Mouse (Mus musculus) kidney, postnatal 0 days (tissue): ENCODE data around the gene Cdc42se1. TPM values are rescaled to one million over a fixed set of nuclear protein-coding genes. Genes with fewer than 3 reads are reported as not detected.

Experiments used
- ATAC-seq: fragments of 200-750 bp; cut with Nextera tagmentation; replicated peaks from 2 replicates; pipeline ENCODE4 v1.8.0; 2017; ENCODE audit warnings: low read depth, moderate number of reproducible peaks, moderate TSS enrichment, moderate library complexity; ENCODE audit not compliant: low FRiP score
- DNase-seq: peaks from one replicate; pipeline ENCODE4 v3.0.0-alpha.2; 2016; ENCODE audit warnings: low spot score
- H3K27ac ChIP-seq: fragments of 300-500 bp; sonication (generic); 2 replicates; pipeline ENCODE4 v1.5.1; 2014; ENCODE audit warnings: mild to moderate bottlenecking
- H3K27me3 ChIP-seq: fragments of 300-500 bp; sonication (generic); 2 replicates; pipeline ENCODE4 v1.6.1; 2014; ENCODE audit warnings: low read length, mixed read lengths; ENCODE audit not compliant: insufficient read depth
- H3K36me3 ChIP-seq: fragments of 300-500 bp; sonication (generic); 2 replicates; pipeline ENCODE4 v1.6.1; 2014; ENCODE audit warnings: low read length, mixed read lengths; ENCODE audit not compliant: insufficient read depth
- H3K4me1 ChIP-seq: fragments of 300-500 bp; sonication (generic); replicated peaks from 2 replicates; pipeline ENCODE4 v1.6.1; 2014; ENCODE audit warnings: antibody characterized with exemption, low read length, mixed read lengths; ENCODE audit not compliant: insufficient read depth
- H3K4me2 ChIP-seq: fragments of 300-500 bp; sonication (generic); 2 replicates; pipeline ENCODE4 v1.6.1; 2014; ENCODE audit warnings: mild to moderate bottlenecking, low read length, moderate library complexity, mixed read lengths
- H3K4me3 ChIP-seq: fragments of 300-500 bp; sonication (generic); replicated peaks from 2 replicates; pipeline ENCODE4 v1.5.1; 2014; ENCODE audit warnings: low read depth, low read length
- H3K9ac ChIP-seq: fragments of 300-500 bp; sonication (generic); 2 replicates; pipeline ENCODE4 v1.6.1; 2014; ENCODE audit warnings: low read depth, low read length
- H3K9me3 ChIP-seq: fragments of 300-500 bp; sonication (generic); replicated peaks from 2 replicates; pipeline ENCODE4 v1.6.1; 2016; ENCODE audit warnings: low read length, inconsistent platforms, mixed read lengths
- CTCF ChIP-seq: IDR thresholded peaks from 2 replicates; pipeline ENCODE4 v1.5.1; 2016; ENCODE audit warnings: antibody characterized with exemption, low read depth, mild to moderate bottlenecking, moderate library complexity
- WGBS: fragments of 180-500 bp; shearing (Covaris S2); extraction: QIAGEN DNeasy Blood & Tissue Kit; methylation state at CpG from one replicate; pipeline ENCODE4 v1.1.7; 2014; 5-methylcytosine and 5-hydroxymethylcytosine counted together
- polyA plus RNA-seq: library from polyadenylated mRNA; unstranded; fragments of >200 nt; fragmentation: Nextera tagmentation; extraction: Ambion mirVana; gene quantifications from 2 replicates; pipeline ENCODE4 v1.2.1, GENCODE M21; 2015

Gene Cdc42se1
- 98.5 and 102 TPM in 2 replicates for polyA plus RNA-seq

GRCm38 (mm10) chr3:95228148-95228893, at the start of gene Cdc42se1:
Cdc42se1 (plus strand) TSS chr3:95228732.
- peak within 1 kb of the TSS; percentile 98 for H3K4me3 ChIP-seq
- peak within 1 kb of the TSS; percentile 96 for H3K9ac ChIP-seq
- under 1% methylated on average over 62 of the region's 64 CpGs for WGBS
- H3K9me3 ChIP-seq = no peaks in the 10 kb centered on the region
- DNase-seq (peak; percentile 92), ATAC-seq (peak; percentile 68)
- peaks cover 22% of the 10 kb centered on the region for H3K4me1 ChIP-seq
- H3K27me3 ChIP-seq = no peaks in the 10 kb centered on the region
- H3K4me2 ChIP-seq = peak within 1 kb of the TSS; percentile 93
- H3K27ac ChIP-seq = peak within 1 kb of the TSS; percentile 97
- H3K36me3 ChIP-seq = peaks cover 13% of the 10 kb centered on the region
- 0 out of 2 replicates have a peak, but pooled peaks have one; percentile 8 for TF ChIP-seq CTCF

DNA sequence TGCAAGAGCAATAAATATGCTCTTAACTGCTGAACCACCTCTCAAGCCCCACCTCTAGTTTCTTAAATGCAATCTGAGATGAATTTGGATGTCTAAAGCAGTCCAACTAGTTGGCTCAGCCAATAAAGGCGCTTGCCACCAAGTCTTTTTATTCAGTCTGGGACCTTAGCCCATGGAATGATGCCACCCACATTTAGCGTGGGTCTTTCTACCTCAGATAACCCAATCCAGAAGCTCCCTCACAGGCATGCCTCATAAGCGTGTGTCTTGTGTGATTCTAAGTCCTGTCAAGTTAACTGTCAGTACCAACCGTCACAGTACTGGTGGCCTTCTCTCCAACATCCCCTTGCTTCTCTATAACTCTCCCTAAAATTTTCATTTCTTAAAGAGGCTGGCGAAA, 49.6 kb upstream of the Cdc42se1 start:
- DNase-seq (no peak), ATAC-seq (no peak)
- H3K9me3 ChIP-seq = no peaks in the 10 kb centered on the region
- H3K36me3 ChIP-seq = no peaks in the 10 kb centered on the region
- WGBS = 87% methylated on average over 5 of the region's 5 CpGs
- no peak overlapping the region for H3K9ac ChIP-seq
- no peak for TF ChIP-seq CTCF
- no peaks in the 10 kb centered on the region for H3K4me1 ChIP-seq
- H3K27ac ChIP-seq = no peak overlapping the region
- no peak overlapping the region for H3K4me2 ChIP-seq
- no peak overlapping the region for H3K4me3 ChIP-seq
- no peaks in the 10 kb centered on the region for H3K27me3 ChIP-seq

DNA sequence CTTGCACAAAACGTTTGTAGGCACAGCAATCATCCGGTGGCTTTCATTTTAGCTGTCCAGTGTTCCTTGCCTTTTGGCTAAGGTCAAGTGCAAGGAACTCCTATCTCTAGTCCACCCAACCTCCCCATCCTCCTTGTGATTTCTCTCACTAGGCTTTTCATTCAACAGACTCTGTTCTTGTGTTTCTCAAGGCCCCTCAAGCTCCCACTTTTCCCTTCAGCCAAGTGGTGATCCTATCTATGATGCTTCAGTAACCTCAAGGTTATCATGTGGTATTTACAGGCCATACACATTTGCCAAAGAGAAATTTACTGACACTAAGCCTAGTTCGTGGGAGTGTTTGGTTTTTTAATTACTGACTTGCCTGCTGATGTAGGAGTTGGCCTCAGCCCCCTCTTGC, 48.6 kb upstream of the Cdc42se1 start:
- ATAC-seq = no peak
- 53% methylated on average over 3 of the region's 3 CpGs for WGBS
- Histone ChIP-seq H3K27me3 (no peaks in the 10 kb centered on the region), H3K4me3 (no peak overlapping the region), H3K9me3 (no peaks in the 10 kb centered on the region), H3K4me2 (no peak overlapping the region), H3K27ac (no peak overlapping the region), H3K9ac (no peak overlapping the region), H3K36me3 (0 out of 2 replicates have a peak, but pooled peaks cover 2% of the 10 kb centered on the region), H3K4me1 (no peaks in the 10 kb centered on the region)
- TF ChIP-seq CTCF = no peak
- no peak for DNase-seq

- DNase-seq (no peak), ATAC-seq (no peak)
- H3K27ac ChIP-seq = no peak overlapping the region
- no peaks in the 10 kb centered on the region for H3K4me1 ChIP-seq
- no peaks in the 10 kb centered on the region for H3K9me3 ChIP-seq
- peaks cover 17% of the 10 kb centered on the region for H3K36me3 ChIP-seq
- H3K4me3 ChIP-seq = no peak overlapping the region
- TF ChIP-seq CTCF = no peak
- 63% methylated on average over 1 of the region's 1 CpGs for WGBS
- no peak overlapping the region for H3K9ac ChIP-seq
- H3K4me2 ChIP-seq = no peak overlapping the region
- H3K27me3 ChIP-seq = no peaks in the 10 kb centered on the region
Observed at GRCm38 (mm10) chr3:95181841-95182240, 46.7 kb upstream of the Cdc42se1 start.

- Histone ChIP-seq H3K9ac (no peak overlapping the region), H3K27ac (no peak overlapping the region), H3K36me3 (peaks cover 46% of the 10 kb centered on the region), H3K9me3 (no peaks in the 10 kb centered on the region), H3K27me3 (no peaks in the 10 kb centered on the region), H3K4me1 (no peaks in the 10 kb centered on the region), H3K4me3 (no peak overlapping the region), H3K4me2 (no peak overlapping the region)
- no peak for TF ChIP-seq CTCF
- WGBS = 93% methylated on average over 9 of the region's 9 CpGs
- DNase-seq (no peak), ATAC-seq (no peak)
Observed at GRCm38 (mm10) chr3:95184796-95185577, 43.5 kb upstream of the Cdc42se1 start.

GRCm38 (mm10) chr3:95186100-95186499, 42.4 kb upstream of the Cdc42se1 start:
- no peak for TF ChIP-seq CTCF
- Histone ChIP-seq H3K4me3 (no peak overlapping the region), H3K4me2 (no peak overlapping the region), H3K9me3 (no peaks in the 10 kb centered on the region), H3K27me3 (no peaks in the 10 kb centered on the region), H3K4me1 (no peaks in the 10 kb centered on the region), H3K27ac (no peak overlapping the region), H3K36me3 (peaks cover 49% of the 10 kb centered on the region), H3K9ac (no peak overlapping the region)
- 87% methylated on average over 2 of the region's 2 CpGs for WGBS
- ATAC-seq = no peak
- DNase-seq = no peak
